Mouse (Mus musculus): ENCODE measurements around the gene Sostdc1.

GRCm38 (mm10) chr12:36290465-36290864 lies 23.5 kb upstream of the Sostdc1 start:
- TF ChIP-seq MAFK (IDR thresholded peaks at IDR 0.05; ENCODE audit: insufficient read depth, low read depth, low read length), result no peak
- TF ChIP-seq ZC3H11A (IDR thresholded peaks at IDR 0.05; ENCODE audit: borderline replicate concordance, low read depth, low read length), result no peak
